Mouse (Mus musculus) lung, embryonic 15.5 days (tissue): ENCODE measurements around the gene Adgrg5. TPM values are rescaled to one million over a fixed set of nuclear protein-coding genes. Genes with fewer than 3 reads are reported as not detected.

Experiments
- ATAC-seq: fragments of 200-750 bp; cut with Nextera tagmentation; 2 replicates; pipeline ENCODE4 v1.8.0; 2017; ENCODE audit warnings: moderate number of reproducible peaks, borderline replicate concordance; ENCODE audit not compliant: low FRiP score, low TSS enrichment; ENCODE audit errors: extremely low read depth
- H3K27ac ChIP-seq: fragments of 300-500 bp; sonication (generic); 2 replicates; pipeline ENCODE4 v1.5.1; 2015; ENCODE audit warnings: moderate library complexity, mild to moderate bottlenecking, inconsistent platforms
- H3K27me3 ChIP-seq: fragments of 300-500 bp; sonication (generic); 2 replicates; pipeline ENCODE4 v1.6.1; 2015; ENCODE audit warnings: inconsistent platforms
- H3K36me3 ChIP-seq: fragments of 300-500 bp; sonication (generic); 2 replicates; pipeline ENCODE4 v1.6.1; 2015; ENCODE audit warnings: inconsistent platforms
- H3K4me1 ChIP-seq: fragments of 300-500 bp; sonication (generic); 2 replicates; pipeline ENCODE4 v1.6.1; 2015; ENCODE audit warnings: inconsistent platforms
- H3K4me2 ChIP-seq: fragments of 300-500 bp; sonication (generic); 2 replicates; pipeline ENCODE4 v1.6.1; 2015; ENCODE audit warnings: inconsistent platforms, mild to moderate bottlenecking, moderate library complexity
- H3K4me3 ChIP-seq: fragments of 300-500 bp; sonication (generic); 2 replicates; pipeline ENCODE4 v1.5.1; 2015; ENCODE audit warnings: mild to moderate bottlenecking, inconsistent platforms
- H3K9ac ChIP-seq: fragments of 300-500 bp; sonication (generic); 2 replicates; pipeline ENCODE4 v1.6.1; 2015; ENCODE audit warnings: inconsistent platforms
- H3K9me3 ChIP-seq: fragments of 300-500 bp; sonication (generic); 2 replicates; pipeline ENCODE4 v1.6.1; 2016; ENCODE audit warnings: inconsistent platforms
- WGBS: fragments of 180-500 bp; shearing (Covaris S2); methylation state at CpG from one replicate; pipeline ENCODE4 v1.1.7; 2015; 5-methylcytosine and 5-hydroxymethylcytosine counted together
- polyA plus RNA-seq: library from polyadenylated mRNA; unstranded; fragments of >200 nt; fragmentation: Nextera tagmentation; extraction: Ambion mirVana; gene quantifications from 2 replicates; pipeline ENCODE4 v1.2.1, GENCODE M21; 2015

The Adgrg5 gene
- polyA plus RNA-seq, 1 experiment from 2014 or later, result 0.36 TPM

GRCm38 (mm10) chr8:94974467-94975165 lies 51.1 kb downstream of the Adgrg5 start, which contains the start of gene Adgrg1:
Adgrg1 (plus strand) TSS chr8:94974751.
- ATAC-seq, result peak; percentile 60
- H3K27me3 ChIP-seq, result no peaks in the 10 kb centered on the region
- no peaks in the 10 kb centered on the region for H3K9me3 ChIP-seq
- 28% methylated on average over 7 of the region's 7 CpGs for WGBS
- H3K9ac ChIP-seq, result no peak within 1 kb of the TSS
- peak within 1 kb of the TSS; percentile 16; the same call in 1 of the 2 replicates for H3K4me2 ChIP-seq
- no peaks in the 10 kb centered on the region for H3K36me3 ChIP-seq
- no peak within 1 kb of the TSS for H3K4me3 ChIP-seq
- H3K27ac ChIP-seq, result peak within 1 kb of the TSS; percentile 98
- peaks cover 42% of the 10 kb centered on the region for H3K4me1 ChIP-seq

- H3K4me3 ChIP-seq, result peak overlapping the region; percentile 43
- peak; percentile 60 for ATAC-seq
- peak overlapping the region; percentile 50 for H3K9ac ChIP-seq
- H3K4me1 ChIP-seq, result peaks cover 56% of the 10 kb centered on the region
- H3K27ac ChIP-seq, result peak overlapping the region; percentile 98
- no peaks in the 10 kb centered on the region for H3K36me3 ChIP-seq
- 11% methylated on average over 17 of the region's 17 CpGs for WGBS
- H3K9me3 ChIP-seq, result no peaks in the 10 kb centered on the region
- peak overlapping the region; percentile 55 for H3K4me2 ChIP-seq
- no peaks in the 10 kb centered on the region for H3K27me3 ChIP-seq
Measured at GRCm38 (mm10) chr8:94976651-94977417, 53.3 kb downstream of the Adgrg5 start.

GRCm38 (mm10) chr8:94978131-94978530 lies 54.6 kb downstream of the Adgrg5 start:
- H3K27me3 ChIP-seq, result no peaks in the 10 kb centered on the region
- H3K9ac ChIP-seq, result peak overlapping the region; percentile 50
- ATAC-seq, result no peak

GRCm38 (mm10) chr8:94978593-94979319 lies 55.3 kb downstream of the Adgrg5 start:
- peak overlapping the region; percentile 55 for H3K4me2 ChIP-seq
- 63% methylated on average over 13 of the region's 13 CpGs for WGBS
- peak overlapping the region; percentile 43 for H3K4me3 ChIP-seq
- H3K4me1 ChIP-seq, result peaks cover 60% of the 10 kb centered on the region
- no peaks in the 10 kb centered on the region for H3K36me3 ChIP-seq
- H3K27me3 ChIP-seq, result no peaks in the 10 kb centered on the region
- no peak overlapping the region; the same call in 1 of the 2 replicates for H3K27ac ChIP-seq
- peak overlapping the region; percentile 50 for H3K9ac ChIP-seq
- no peak for ATAC-seq
- no peaks in the 10 kb centered on the region for H3K9me3 ChIP-seq

More at GRCm38 (mm10) chr8:94978131-94978530, 54.6 kb downstream of the Adgrg5 start:
- 27% methylated on average over 9 of the region's 9 CpGs for WGBS
- peak overlapping the region; percentile 98 for H3K27ac ChIP-seq
- H3K9me3 ChIP-seq, result no peaks in the 10 kb centered on the region
- H3K36me3 ChIP-seq, result no peaks in the 10 kb centered on the region
- H3K4me2 ChIP-seq, result peak overlapping the region; percentile 55
- peaks cover 58% of the 10 kb centered on the region for H3K4me1 ChIP-seq
- H3K4me3 ChIP-seq, result peak overlapping the region; percentile 43

- Histone ChIP-seq H3K4me1 (peaks cover 62% of the 10 kb centered on the region), H3K4me2 (peak overlapping the region; percentile 16; the same call in 1 of the 2 replicates), H3K36me3 (no peaks in the 10 kb centered on the region), H3K9ac (no peak overlapping the region), H3K4me3 (no peak overlapping the region), H3K27me3 (no peaks in the 10 kb centered on the region), H3K9me3 (no peaks in the 10 kb centered on the region), H3K27ac (peak overlapping the region; percentile 33; the same call in 1 of the 2 replicates)
- no peak for ATAC-seq
- 72% methylated on average over 5 of the region's 5 CpGs for WGBS
Measured at GRCm38 (mm10) chr8:94980176-94980575, 56.7 kb downstream of the Adgrg5 start.

- H3K4me1 ChIP-seq, result peaks cover 56% of the 10 kb centered on the region
- no peak for ATAC-seq
- H3K27ac ChIP-seq, result no peak overlapping the region
- H3K36me3 ChIP-seq, result no peaks in the 10 kb centered on the region
- no peaks in the 10 kb centered on the region for H3K27me3 ChIP-seq
- H3K4me3 ChIP-seq, result no peak overlapping the region
- 47% methylated on average over 8 of the region's 8 CpGs for WGBS
- H3K9me3 ChIP-seq, result no peaks in the 10 kb centered on the region
- no peak overlapping the region for H3K9ac ChIP-seq
- no peak overlapping the region for H3K4me2 ChIP-seq
Measured at GRCm38 (mm10) chr8:94980976-94981375, 57.5 kb downstream of the Adgrg5 start.

GRCm38 (mm10) chr8:94981848-94982247 lies 58.4 kb downstream of the Adgrg5 start:
- WGBS, result 60% methylated on average over 7 of the region's 7 CpGs
- Histone ChIP-seq H3K27me3 (no peaks in the 10 kb centered on the region), H3K4me3 (no peak overlapping the region), H3K36me3 (no peaks in the 10 kb centered on the region), H3K4me2 (no peak overlapping the region), H3K4me1 (peaks cover 55% of the 10 kb centered on the region), H3K9me3 (no peaks in the 10 kb centered on the region), H3K27ac (no peak overlapping the region), H3K9ac (no peak overlapping the region)
- ATAC-seq, result no peak

- peaks cover 51% of the 10 kb centered on the region for H3K4me1 ChIP-seq
- no peak overlapping the region for H3K4me3 ChIP-seq
- H3K27ac ChIP-seq, result 0 out of 2 replicates have a peak overlapping the region, but pooled peaks have one; percentile 11
- no peak overlapping the region for H3K4me2 ChIP-seq
- 15% methylated on average over 5 of the region's 5 CpGs for WGBS
- ATAC-seq, result no peak
- H3K27me3 ChIP-seq, result no peaks in the 10 kb centered on the region
- H3K9ac ChIP-seq, result no peak overlapping the region
- H3K36me3 ChIP-seq, result no peaks in the 10 kb centered on the region
- H3K9me3 ChIP-seq, result no peaks in the 10 kb centered on the region
Measured at GRCm38 (mm10) chr8:94983146-94983545, 59.7 kb downstream of the Adgrg5 start.

- Histone ChIP-seq H3K9ac (no peak overlapping the region), H3K27me3 (no peaks in the 10 kb centered on the region), H3K4me3 (peak overlapping the region; percentile 5; the same call in 1 of the 2 replicates), H3K4me1 (peaks cover 51% of the 10 kb centered on the region), H3K36me3 (no peaks in the 10 kb centered on the region), H3K4me2 (peak overlapping the region; percentile 14; the same call in 1 of the 2 replicates), H3K9me3 (no peaks in the 10 kb centered on the region), H3K27ac (peak overlapping the region; percentile 11)
- 23% methylated on average over 10 of the region's 10 CpGs for WGBS
- ATAC-seq, result peak; percentile 67
Measured at GRCm38 (mm10) chr8:94983881-94984516, 60.5 kb downstream of the Adgrg5 start.

- Histone ChIP-seq H3K36me3 (no peaks in the 10 kb centered on the region), H3K27ac (no peak overlapping the region), H3K27me3 (no peaks in the 10 kb centered on the region), H3K4me3 (no peak overlapping the region; the same call in 1 of the 2 replicates), H3K4me2 (no peak overlapping the region), H3K9me3 (no peaks in the 10 kb centered on the region), H3K4me1 (peaks cover 50% of the 10 kb centered on the region), H3K9ac (no peak overlapping the region)
- WGBS, result 74% methylated on average over 6 of the region's 6 CpGs
- peak; percentile 41; the same call in 1 of the 2 replicates for ATAC-seq
Measured at GRCm38 (mm10) chr8:94985023-94985422, 61.5 kb downstream of the Adgrg5 start.

GRCm38 (mm10) chr8:94986676-94987075 lies 63.2 kb downstream of the Adgrg5 start:
- no peak overlapping the region for H3K9ac ChIP-seq
- no peaks in the 10 kb centered on the region for H3K27me3 ChIP-seq
- no peak for ATAC-seq
- no peak overlapping the region for H3K4me2 ChIP-seq
- no peaks in the 10 kb centered on the region for H3K36me3 ChIP-seq
- no peak overlapping the region for H3K4me3 ChIP-seq
- peaks cover 50% of the 10 kb centered on the region for H3K4me1 ChIP-seq
- WGBS, result 48% methylated on average over 5 of the region's 5 CpGs
- H3K9me3 ChIP-seq, result no peaks in the 10 kb centered on the region
- no peak overlapping the region for H3K27ac ChIP-seq
